Mouse (Mus musculus) ovary, postnatal 10 days (tissue): Measurements from ENCODE around the gene Zfp422.
"Not testable (repeated sequence)": the region's sequence is repeated elsewhere in the genome, so short reads cannot be mapped to it uniquely, and the experiment has no call there.

Experiments used
- DNase-seq: peaks from one replicate; pipeline ENCODE4 v3.0.0; 2022; ENCODE audit warnings: low spot score

Gene Zfp422

GRCm38 (mm10) chr6:116649811-116650210 is 21.0 kb upstream of the Zfp422 start:
- DNase-seq: no peak

GRCm38 (mm10) chr6:116647763-116648162 is 19.0 kb upstream of the Zfp422 start:
- DNase-seq: no peak

GRCm38 (mm10) chr6:116644335-116644734 is 15.5 kb upstream of the Zfp422 start:
- DNase-seq: no peak

- no peak for DNase-seq
Measured at GRCm38 (mm10) chr6:116643881-116644280, 15.1 kb upstream of the Zfp422 start.

GRCm38 (mm10) chr6:116642942-116643341 is 14.1 kb upstream of the Zfp422 start:
- no peak for DNase-seq

GRCm38 (mm10) chr6:116639663-116640062 is 10.9 kb upstream of the Zfp422 start:
- no peak for DNase-seq

- DNase-seq: no peak
Measured at GRCm38 (mm10) chr6:116638871-116639270, 10.1 kb upstream of the Zfp422 start.

GRCm38 (mm10) chr6:116637496-116637895 is 8.7 kb upstream of the Zfp422 start:
- DNase-seq: no peak

- no peak for DNase-seq
Measured at GRCm38 (mm10) chr6:116636581-116637235, 7.9 kb upstream of the Zfp422 start.

- DNase-seq: no peak
Measured at GRCm38 (mm10) chr6:116635251-116636180, 6.7 kb upstream of the Zfp422 start.

GRCm38 (mm10) chr6:116633741-116634695 is 5.2 kb upstream of the Zfp422 start:
- DNase-seq: no peak

GRCm38 (mm10) chr6:116632129-116632528 is 3.3 kb upstream of the Zfp422 start:
- peak; percentile 45 for DNase-seq

- no peak for DNase-seq
Measured at GRCm38 (mm10) chr6:116629766-116630165, 967 bp upstream of the Zfp422 start.

GRCm38 (mm10) chr6:116628095-116628494 is 704 bp downstream of the Zfp422 start:
- DNase-seq: no peak

GRCm38 (mm10) chr6:116626417-116626816 is 2.4 kb downstream of the Zfp422 start:
- not testable (repeated sequence) for DNase-seq

- DNase-seq: no peak
Measured at GRCm38 (mm10) chr6:116621318-116622023, 7.3 kb downstream of the Zfp422 start.

- no peak for DNase-seq
Measured at GRCm38 (mm10) chr6:116618073-116618472, 10.7 kb downstream of the Zfp422 start.

- no peak for DNase-seq
Measured at GRCm38 (mm10) chr6:116615719-116616118, 13.1 kb downstream of the Zfp422 start.

GRCm38 (mm10) chr6:116607230-116607629 is 21.6 kb downstream of the Zfp422 start:
- no peak for DNase-seq

- not testable (repeated sequence) for DNase-seq
Measured at GRCm38 (mm10) chr6:116600969-116601368, 27.8 kb downstream of the Zfp422 start.

GRCm38 (mm10) chr6:116584095-116584494 is 44.7 kb downstream of the Zfp422 start, which contains the start of gene Olfr215:
TSS of gene Olfr215 (minus strand) at chr6:116584195.
- DNase-seq: no peak
